Mouse (Mus musculus): ENCODE data around the gene Tns1. TPM values are rescaled to one million over a fixed set of nuclear protein-coding genes. Genes with fewer than 3 reads are reported as not detected.
"Not testable (repeated sequence)": the region's sequence is repeated elsewhere in the genome, so short reads cannot be mapped to it uniquely, and the experiment has no call there.

Gene Tns1
- total and polyA plus RNA-seq, 3 experiments = 0.11 TPM; not detected in 2

- no peaks in the 10 kb centered on the region for H3K9me3 ChIP-seq (replicated peaks; ENCODE audit: insufficient read depth, low read length)
- DNase-seq (ENCODE audit: low read depth, low spot score) = peak; percentile 62
- no peaks in the 10 kb centered on the region for H3K27me3 ChIP-seq (ENCODE audit: control insufficient read depth in 1 of 2, insufficient read depth in 2 of 2, low read length in 2 of 2)
- no peaks in the 10 kb centered on the region for H3K79me2 ChIP-seq (ENCODE audit: control insufficient read depth, insufficient read depth, low read length, poor library complexity)
- H3K4me3 ChIP-seq (ENCODE audit: control insufficient read depth in 1 of 2, insufficient read depth in 1 of 2, low read depth in 2 of 2, low read length in 2 of 2) = no peak overlapping the region
- TF ChIP-seq MEF2A (IDR thresholded peaks at IDR 0.05; ENCODE audit: extremely low read depth, insufficient replicate concordance, low read depth, low read length, poor library complexity, severe bottlenecking) (no peak), CHD1 (IDR thresholded peaks at IDR 0.05; ENCODE audit: low read depth, low read length) (no peak), POLR2A (IDR thresholded peaks at IDR 0.05; ENCODE audit: control insufficient read depth in 1 of 2, insufficient read depth in 1 of 2, low read depth in 1 of 2, low read length in 2 of 2, poor library complexity in 1 of 2) (no peak), TBP (IDR thresholded peaks at IDR 0.05; ENCODE audit: low read depth, low read length) (peak; percentile 28; the same call in 1 of the 2 replicates), POLR2AphosphoS5 (IDR thresholded peaks at IDR 0.05; ENCODE audit: borderline replicate concordance, low read depth, low read length) (no peak), MAZ (IDR thresholded peaks at IDR 0.05; ENCODE audit: low read depth, low read length) (no peak), ZNF384 (IDR thresholded peaks at IDR 0.05; ENCODE audit: low read depth, low read length) (0 out of 2 replicates have a peak, but pooled peaks have one; percentile 8), POLR2AphosphoS2 (IDR thresholded peaks at IDR 0.05; ENCODE audit: low read length) (no peak)
- no peaks in the 10 kb centered on the region for H3K4me1 ChIP-seq (ENCODE audit: control insufficient read depth in 1 of 2, insufficient read depth in 2 of 2, low read length in 2 of 2)
- no peak overlapping the region for H3K9ac ChIP-seq (ENCODE audit: control insufficient read depth, low read depth, low read length, poor library complexity, severe bottlenecking)
- H3K36me3 ChIP-seq (ENCODE audit: control insufficient read depth in 1 of 2, insufficient read depth in 2 of 2, low read length in 2 of 2) = no peaks in the 10 kb centered on the region
- no peak overlapping the region for H3K27ac ChIP-seq (ENCODE audit: control insufficient read depth, low read depth, low read length)
Measured at GRCm38 (mm10) chr1:74160036-74160435, 35.8 kb upstream of the Tns1 start.

- not testable (repeated sequence) for H3K27me3 ChIP-seq (ENCODE audit: control insufficient read depth in 1 of 2, insufficient read depth in 2 of 2, low read length in 2 of 2); H3K9me3 ChIP-seq (replicated peaks; ENCODE audit: insufficient read depth, low read length); H3K27ac ChIP-seq (ENCODE audit: control insufficient read depth, low read depth, low read length); H3K4me1 ChIP-seq (ENCODE audit: control insufficient read depth in 1 of 2, insufficient read depth in 2 of 2, low read length in 2 of 2); H3K79me2 ChIP-seq (ENCODE audit: control insufficient read depth, insufficient read depth, low read length, poor library complexity); H3K4me3 ChIP-seq (ENCODE audit: control insufficient read depth in 1 of 2, insufficient read depth in 1 of 2, low read depth in 2 of 2, low read length in 2 of 2); H3K36me3 ChIP-seq (ENCODE audit: control insufficient read depth in 1 of 2, insufficient read depth in 2 of 2, low read length in 2 of 2); H3K9ac ChIP-seq (ENCODE audit: control insufficient read depth, low read depth, low read length, poor library complexity, severe bottlenecking)
- DNase-seq (ENCODE audit: low read depth, low spot score) = peak; percentile 80
- TF ChIP-seq ZNF384 (IDR thresholded peaks at IDR 0.05; ENCODE audit: low read depth, low read length) (peak; percentile 79), CTCF (IDR thresholded peaks at IDR 0.05 in 2 of 3, conservative IDR thresholded peaks at IDR 0.05 in 1 of 3; ENCODE audit: control insufficient read depth in 1 of 3, insufficient read depth in 1 of 3, low read depth in 2 of 3, low read length in 3 of 3, poor library complexity in 1 of 3, severe bottlenecking in 1 of 3) (0 out of 6 replicates have a peak, but pooled peaks of 1 of the 3 experiments have one; percentile 6), EP300 (IDR thresholded peaks at IDR 0.05; ENCODE audit: low read depth in 1 of 2, low read length in 2 of 2) (peak; percentile 17 to 70; a peak in 1 of 4 replicates), TBP (IDR thresholded peaks at IDR 0.05; ENCODE audit: low read depth, low read length) (peak; percentile 95)
Measured at GRCm38 (mm10) chr1:74159613-74160012, 35.4 kb upstream of the Tns1 start.

- TF ChIP-seq MAZ (IDR thresholded peaks at IDR 0.05; ENCODE audit: low read depth, low read length) (no peak), ZC3H11A (IDR thresholded peaks at IDR 0.05; ENCODE audit: low read depth, low read length) (no peak), USF2 (IDR thresholded peaks at IDR 0.05; ENCODE audit: borderline replicate concordance in 1 of 2, insufficient read depth in 1 of 2, low read depth in 1 of 2, low read length in 2 of 2) (no peak), GATA1 (IDR thresholded peaks at IDR 0.05; ENCODE audit: low read depth, low read length) (no peak), MAX (IDR thresholded peaks at IDR 0.05; ENCODE audit: low read length) (no peak), TAL1 (IDR thresholded peaks at IDR 0.05; ENCODE audit: low read length) (no peak)
- no peak for DNase-seq (ENCODE audit: low read depth, low spot score)
- Histone ChIP-seq H3K4me3 (ENCODE audit: control insufficient read depth in 1 of 2, insufficient read depth in 1 of 2, low read depth in 2 of 2, low read length in 2 of 2) (no peak overlapping the region), H3K9me3 (replicated peaks; ENCODE audit: insufficient read depth, low read length) (no peaks in the 10 kb centered on the region), H3K27ac (ENCODE audit: control insufficient read depth, low read depth, low read length) (no peak overlapping the region), H3K4me1 (ENCODE audit: control insufficient read depth in 1 of 2, insufficient read depth in 2 of 2, low read length in 2 of 2) (no peaks in the 10 kb centered on the region), H3K79me2 (ENCODE audit: control insufficient read depth, insufficient read depth, low read length, poor library complexity) (no peaks in the 10 kb centered on the region), H3K27me3 (ENCODE audit: control insufficient read depth in 1 of 2, insufficient read depth in 2 of 2, low read length in 2 of 2) (no peaks in the 10 kb centered on the region), H3K36me3 (ENCODE audit: control insufficient read depth in 1 of 2, insufficient read depth in 2 of 2, low read length in 2 of 2) (no peaks in the 10 kb centered on the region), H3K9ac (ENCODE audit: control insufficient read depth, low read depth, low read length, poor library complexity, severe bottlenecking) (no peak overlapping the region)
Measured at GRCm38 (mm10) chr1:74156381-74156910, 32.2 kb upstream of the Tns1 start.
